In genomic region chr11:76328522-76329290, GRCm38 (mm10) we compare ENCODE assay signal across 17 mouse cellular contexts.
A peak's percentile ranks its signal among the peaks of the same experiment; 100 is the strongest.
DNase-seq lines count a peak whose midpoint lies in the region; ATAC-seq and TF ChIP-seq lines count a peak whose summit lies in the region.
"Had no signal": no experiment of that assay in that cellular context is flagged by ENCODE, and none has a peak within 500 bp of the region (broad histone marks: within the 10 kb centered on the region; RNA-seq: fewer than 3 reads in every experiment).

No protein-coding gene starts in this region.

- 0 out of 2 replicates have a peak overlapping the region, but pooled peaks have one; percentile 22 for H3K27ac ChIP-seq in heart, embryonic 12.5 days (ENCODE audit: poor library complexity, severe bottlenecking)
- no peak overlapping the region for H3K27ac ChIP-seq in lung, embryonic 15.5 days
- H3K27ac ChIP-seq in heart, postnatal 0 days (ENCODE audit: low read depth): peak overlapping the region; percentile 15; the same call in 1 of the 2 replicates
- H3K27ac ChIP-seq in liver, embryonic 12.5 days: no peak overlapping the region
- H3K27ac ChIP-seq: forebrain, embryonic 13.5 days; midbrain, embryonic 13.5 days had no signal

- ATAC-seq in heart, embryonic 12.5 days (ENCODE audit: insufficient number of reproducible peaks, low FRiP score): no peak
- no peak for ATAC-seq in lung, embryonic 15.5 days (ENCODE audit: borderline replicate concordance, extremely low read depth, low FRiP score, low TSS enrichment)
- no peak for ATAC-seq in heart, postnatal 0 days (ENCODE audit: insufficient read depth, low read depth)
- ATAC-seq in liver, embryonic 12.5 days: no peak
- ATAC-seq: activated CD4-positive, CD25-positive, alpha-beta regulatory T cell, adult 4 months; CD4-positive, CD25-positive, alpha-beta regulatory T cell, adult 4 months; forebrain, embryonic 13.5 days; midbrain, embryonic 13.5 days had no signal

- no peaks in the 10 kb centered on the region for H3K9me3 ChIP-seq in heart, embryonic 12.5 days (replicated peaks)
- H3K9me3 ChIP-seq in lung, embryonic 15.5 days: no peaks in the 10 kb centered on the region
- H3K9me3 ChIP-seq in heart, postnatal 0 days (replicated peaks; ENCODE audit: control insufficient read depth, low read length): no peaks in the 10 kb centered on the region
- no peaks in the 10 kb centered on the region for H3K9me3 ChIP-seq in liver, embryonic 12.5 days (replicated peaks)
- H3K9me3 ChIP-seq: embryonic facial prominence, embryonic 12.5 days; forebrain, embryonic 13.5 days; midbrain, embryonic 13.5 days had no signal

- H3K4me1 ChIP-seq in heart, embryonic 12.5 days (replicated peaks): peaks cover 57% of the 10 kb centered on the region
- H3K4me1 ChIP-seq in lung, embryonic 15.5 days: peaks cover 49% of the 10 kb centered on the region
- peaks cover 24% of the 10 kb centered on the region for H3K4me1 ChIP-seq in heart, postnatal 0 days (ENCODE audit: control insufficient read depth, insufficient read depth)
- H3K4me1 ChIP-seq in liver, embryonic 12.5 days: peaks cover 14% of the 10 kb centered on the region

- peak overlapping the region; percentile 31 for H3K4me2 ChIP-seq in heart, embryonic 12.5 days
- H3K4me2 ChIP-seq in lung, embryonic 15.5 days: 0 out of 2 replicates have a peak overlapping the region, but pooled peaks have one; percentile 2
- 0 out of 2 replicates have a peak overlapping the region, but pooled peaks have one; percentile 9 for H3K4me2 ChIP-seq in heart, postnatal 0 days (ENCODE audit: low read depth, low read length)
- H3K4me2 ChIP-seq in liver, embryonic 12.5 days: 0 out of 2 replicates have a peak overlapping the region, but pooled peaks have one; percentile 15
- H3K4me2 ChIP-seq: embryonic facial prominence, embryonic 12.5 days; forebrain, embryonic 13.5 days; midbrain, embryonic 13.5 days had no signal

- TF ChIP-seq EP300 in heart, postnatal 0 days (IDR thresholded peaks at IDR 0.05; ENCODE audit: low read depth): no peak

- no peak overlapping the region for H3K4me3 ChIP-seq in heart, embryonic 12.5 days
- H3K4me3 ChIP-seq in lung, embryonic 15.5 days: no peak overlapping the region
- no peak overlapping the region for H3K4me3 ChIP-seq in heart, postnatal 0 days (ENCODE audit: low read depth, low read length)
- no peak overlapping the region for H3K4me3 ChIP-seq in liver, embryonic 12.5 days
- H3K4me3 ChIP-seq: embryonic facial prominence, embryonic 12.5 days; forebrain, embryonic 13.5 days; midbrain, embryonic 13.5 days had no signal

- no peak overlapping the region for H3K9ac ChIP-seq in heart, embryonic 12.5 days
- no peak overlapping the region for H3K9ac ChIP-seq in lung, embryonic 15.5 days
- H3K9ac ChIP-seq in heart, postnatal 0 days (replicated peaks; ENCODE audit: low read depth, low read length): no peak overlapping the region
- no peak overlapping the region for H3K9ac ChIP-seq in liver, embryonic 12.5 days
- H3K9ac ChIP-seq: embryonic facial prominence, embryonic 12.5 days; forebrain, embryonic 13.5 days had no signal

- WGBS in heart, embryonic 12.5 days: 19% methylated on average over 2 of the region's 2 CpGs
- WGBS in lung, embryonic 15.5 days: 31% methylated on average over 2 of the region's 2 CpGs
- 40% methylated on average over 2 of the region's 2 CpGs for WGBS in heart, postnatal 0 days
- 25% methylated on average over 2 of the region's 2 CpGs for WGBS in liver, embryonic 12.5 days (ENCODE audit: insufficient replicate concordance)

- no peaks in the 10 kb centered on the region for H3K36me3 ChIP-seq in heart, embryonic 12.5 days
- no peaks in the 10 kb centered on the region for H3K36me3 ChIP-seq in lung, embryonic 15.5 days
- H3K36me3 ChIP-seq in heart, postnatal 0 days (replicated peaks; ENCODE audit: control insufficient read depth, insufficient read depth, low read length): no peaks in the 10 kb centered on the region
- no peaks in the 10 kb centered on the region for H3K36me3 ChIP-seq in liver, embryonic 12.5 days
- H3K36me3 ChIP-seq: embryonic facial prominence, embryonic 12.5 days; midbrain, embryonic 13.5 days had no signal

- intact Hi-C loops in heart, postnatal 14 days (cut with DNase I): no loop called here

- H3K27me3 ChIP-seq in heart, embryonic 12.5 days (replicated peaks): no peaks in the 10 kb centered on the region
- H3K27me3 ChIP-seq in lung, embryonic 15.5 days: no peaks in the 10 kb centered on the region
- no peaks in the 10 kb centered on the region for H3K27me3 ChIP-seq in heart, postnatal 0 days (ENCODE audit: control insufficient read depth, insufficient read depth, low read length)
- 0 out of 2 replicates have a peak, but pooled peaks cover 3% of the 10 kb centered on the region for H3K27me3 ChIP-seq in liver, embryonic 12.5 days (replicated peaks)
- H3K27me3 ChIP-seq: embryonic facial prominence, embryonic 12.5 days; forebrain, embryonic 13.5 days; midbrain, embryonic 13.5 days had no signal

- TF ChIP-seq CTCF in heart, postnatal 0 days (IDR thresholded peaks at IDR 0.05; ENCODE audit: low read depth): no peak

- DNase-seq in heart, postnatal 14 days: no peak
- DNase-seq in lung, postnatal 36 days: no peak
- no peak for DNase-seq in heart, postnatal 0 days (ENCODE audit: low spot score)
- DNase-seq in layer of hippocampus, postnatal 10 days (ENCODE audit: low spot score in 2 of 2): no peak
- no peak for DNase-seq in layer of hippocampus, adult 9-11 months
- DNase-seq: cerebellum, postnatal 14 days; kidney, postnatal 10 days; lung, postnatal 14 days; thymus, postnatal 4 days had no signal

Comparison
In these comparisons a context has a peak if more than half of its experiments do, and no peak if none do; other contexts are left out.
1. H3K27ac ChIP-seq: peak in heart, embryonic 12.5 days (single experiment) and heart, postnatal 0 days (single experiment); none in lung, embryonic 15.5 days (single experiment) and liver, embryonic 12.5 days (single experiment).
2. Peak in every context shown above with its lines, with median percentiles within 50 percentile points of each other: H3K4me2 ChIP-seq.